Mouse (Mus musculus) retina, postnatal 7 days (tissue): ENCODE data around the gene Itgb4.

Experiments used
- DNase-seq: peaks from one replicate; pipeline ENCODE4 v3.0.0-alpha.2; 2012; ENCODE audit warnings: low read depth, low spot score

Itgb4 gene

DNA sequence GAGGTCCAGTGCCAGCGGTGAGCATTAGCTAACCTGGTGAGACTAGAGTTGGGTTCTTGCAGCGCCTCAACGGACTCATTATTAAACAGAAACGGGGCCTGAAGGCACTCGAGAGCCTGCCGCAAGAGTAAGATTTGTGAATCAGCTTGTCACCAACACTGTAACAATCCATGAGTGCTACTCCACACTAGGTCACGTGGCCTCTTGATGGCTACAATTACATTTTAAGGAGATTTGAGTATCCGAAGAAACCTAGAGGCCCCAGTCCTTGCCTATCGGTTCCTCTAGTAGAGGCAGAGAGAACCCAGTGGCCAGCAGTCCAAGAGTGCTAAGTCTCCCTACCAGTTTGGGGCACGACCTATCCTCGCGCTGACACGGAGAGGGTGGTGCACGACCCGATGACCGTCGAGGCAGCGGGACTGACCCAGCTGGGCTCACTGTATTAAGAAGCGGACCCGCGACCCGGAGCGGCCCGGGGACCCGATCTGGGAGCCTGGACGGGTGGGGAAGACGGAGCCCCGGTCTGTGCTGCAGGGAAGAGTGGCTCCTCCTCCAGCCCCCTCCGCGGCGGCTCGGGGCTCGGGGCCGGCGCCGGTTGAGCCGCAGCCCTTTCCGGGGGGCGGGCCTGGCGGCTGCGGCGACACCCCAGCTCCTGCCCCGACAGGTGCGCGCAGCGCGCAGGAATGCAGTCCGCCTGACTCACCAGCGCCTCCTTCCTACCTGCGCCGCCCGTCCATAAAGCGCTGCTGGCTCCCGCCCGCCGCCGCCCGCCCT lies at the start of gene Itgb4:
Gene Itgb4 (plus strand): TSS at position 401 of the 774 bp plus-strand sequence.
- DNase-seq: no peak

GRCm38 (mm10) chr11:115929031-115929430 lies 45.5 kb upstream of the Itgb4 start:
- no peak for DNase-seq

- no peak for DNase-seq
Measured at GRCm38 (mm10) chr11:115929818-115930217, 44.7 kb upstream of the Itgb4 start.

DNA sequence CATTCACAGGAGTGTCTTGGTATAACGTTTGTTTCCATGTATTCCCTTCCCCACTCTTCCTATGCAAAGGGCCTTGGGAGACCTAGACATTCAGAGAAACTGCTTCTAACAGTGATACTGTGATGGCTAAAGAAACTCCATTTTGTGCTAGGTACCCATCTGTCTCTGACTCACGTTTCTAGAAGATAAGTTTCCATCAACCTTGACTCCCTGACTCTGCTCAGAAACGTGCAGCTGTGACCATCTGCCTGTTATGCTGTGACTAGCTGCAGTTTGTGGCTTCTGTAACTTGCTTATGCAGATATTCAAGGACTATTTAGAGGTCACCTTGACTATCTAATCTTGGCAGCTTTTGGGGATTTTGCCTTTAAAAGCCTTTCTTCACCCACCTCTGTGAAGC lies 43.3 kb upstream of the Itgb4 start:
- DNase-seq: no peak

- DNase-seq: peak; percentile 98
Measured at GRCm38 (mm10) chr11:115933108-115933746, 41.3 kb upstream of the Itgb4 start, which contains the start of the genes Sap30bp and Recql5. TSS of gene Sap30bp (plus strand) at chr11:115933282. TSS of gene Recql5 (minus strand) at chr11:115933477.

DNA sequence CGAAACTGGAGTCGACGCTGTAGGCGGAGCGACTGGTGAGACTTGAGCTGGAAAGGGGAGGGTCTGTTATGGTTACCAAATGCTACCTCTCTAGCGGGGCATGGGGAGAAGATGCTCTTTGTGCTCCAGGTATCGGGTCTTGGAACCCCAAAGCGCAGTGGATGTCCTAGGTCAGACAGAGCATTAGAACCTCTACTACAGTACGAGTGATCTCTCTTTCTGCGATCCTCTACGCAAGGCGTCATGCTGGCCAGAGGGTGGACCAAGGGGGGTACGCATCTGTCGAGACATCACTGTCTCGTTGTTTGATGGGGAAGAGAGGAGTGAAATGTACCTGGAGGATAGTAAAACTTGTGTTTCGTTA lies 40.8 kb upstream of the Itgb4 start:
- no peak for DNase-seq

DNA sequence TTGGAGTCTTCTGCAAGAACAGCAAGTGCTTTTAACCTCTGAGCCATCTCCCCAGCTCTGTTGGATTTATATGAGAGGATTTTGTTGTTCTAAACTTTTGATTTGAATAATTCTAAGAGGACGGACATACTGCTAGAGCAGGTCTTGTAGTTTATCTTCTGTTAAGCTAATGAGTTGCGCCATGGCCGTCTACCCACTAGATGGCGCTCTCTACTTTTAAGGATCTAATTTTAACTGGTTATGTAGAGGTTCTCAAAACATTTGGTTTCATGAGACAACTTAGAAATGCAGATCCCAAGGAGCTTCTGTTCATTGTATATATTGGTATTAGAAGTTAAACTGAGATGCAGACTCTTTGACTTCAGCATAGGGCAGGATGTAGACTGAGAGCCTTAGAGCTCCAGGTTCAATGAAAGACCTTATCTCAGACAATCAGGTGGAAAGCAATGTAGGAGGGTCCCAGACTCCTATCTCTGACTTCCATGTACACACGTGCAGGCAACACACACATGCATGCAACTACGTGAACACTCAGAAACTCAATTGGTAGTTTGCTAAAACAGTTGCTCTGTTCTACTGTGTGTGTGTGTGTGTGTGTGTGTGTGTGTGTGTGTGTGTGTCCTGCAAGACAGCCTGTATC lies 34.7 kb upstream of the Itgb4 start:
- peak; percentile 62 for DNase-seq

GRCm38 (mm10) chr11:115941980-115942379 lies 32.5 kb upstream of the Itgb4 start:
- DNase-seq: no peak

- no peak for DNase-seq
Measured at GRCm38 (mm10) chr11:115945247-115945646, 29.3 kb upstream of the Itgb4 start.

GRCm38 (mm10) chr11:115946221-115946828 lies 28.2 kb upstream of the Itgb4 start:
- no peak for DNase-seq

GRCm38 (mm10) chr11:115948316-115948715 lies 26.2 kb upstream of the Itgb4 start:
- DNase-seq: no peak

DNA sequence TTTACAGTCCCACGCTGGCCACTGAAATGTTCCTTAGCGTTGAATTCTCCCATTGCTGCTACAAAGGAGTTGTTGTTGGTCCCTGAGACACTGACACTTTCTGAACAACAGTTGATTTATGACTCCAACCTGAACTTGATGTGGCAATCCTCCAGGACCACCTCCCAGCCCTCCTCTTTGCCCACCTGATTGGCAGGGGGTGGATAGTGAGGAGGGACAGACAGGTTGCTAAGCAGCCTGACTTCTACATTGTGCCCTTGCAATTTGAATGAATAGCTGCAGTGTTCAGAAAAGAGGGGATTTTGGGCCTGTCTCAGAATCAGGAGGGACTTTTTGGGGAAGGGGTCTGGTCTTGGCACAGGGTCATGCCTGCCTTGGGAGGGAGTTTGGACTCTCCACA lies 23.8 kb upstream of the Itgb4 start:
- DNase-seq: no peak

DNA sequence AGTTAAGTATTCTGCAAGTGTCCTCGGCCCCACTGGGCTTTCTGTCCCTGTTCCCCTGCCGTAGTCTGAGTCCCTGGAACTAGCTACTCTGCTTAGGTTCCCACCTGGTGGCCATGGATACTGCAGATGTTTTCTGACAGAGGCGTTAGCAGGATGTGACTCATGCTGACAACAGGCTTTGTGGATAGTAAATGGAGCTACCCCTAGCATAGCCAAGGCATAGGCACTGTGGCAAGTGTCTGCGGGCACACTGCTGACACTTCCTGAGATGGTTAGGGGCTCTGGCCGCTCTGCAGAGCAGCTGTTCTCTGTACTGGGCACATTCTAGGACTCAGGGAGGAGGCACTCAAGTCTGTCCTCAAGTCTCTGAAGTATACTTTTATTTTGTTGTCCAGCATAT lies 19.8 kb upstream of the Itgb4 start:
- DNase-seq: no peak

DNA sequence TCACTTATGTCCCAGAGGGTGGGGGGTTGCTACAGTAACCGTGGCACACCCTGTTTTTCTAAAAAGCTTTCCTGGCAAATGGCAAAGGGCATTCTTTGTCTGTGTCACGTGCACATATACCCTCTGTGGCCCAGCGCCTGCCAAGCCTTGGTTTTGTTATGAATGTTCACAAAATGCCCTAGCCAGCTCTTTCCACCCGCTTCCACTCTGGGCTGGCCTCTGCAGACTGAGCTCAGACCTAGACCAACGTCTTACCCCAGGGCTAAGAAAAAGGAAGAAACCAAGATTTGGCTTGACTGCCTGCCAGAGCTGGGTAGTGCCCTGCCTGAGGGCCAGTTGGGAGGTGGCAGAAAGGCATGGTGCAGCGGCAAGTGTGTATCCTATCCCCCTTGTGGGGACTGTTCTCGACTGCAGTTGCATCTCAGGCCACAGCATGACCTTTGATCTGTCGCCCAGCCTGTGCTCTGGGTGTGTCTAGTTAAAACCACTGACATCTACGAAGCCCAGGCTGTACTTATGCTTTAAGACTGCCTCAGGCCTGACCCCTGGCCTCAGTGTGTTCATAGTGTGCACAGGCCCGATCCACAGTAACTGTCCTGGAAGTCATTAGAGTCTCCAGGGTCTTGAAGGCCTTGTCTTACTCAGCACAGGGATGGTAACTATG lies 19.2 kb upstream of the Itgb4 start:
- no peak for DNase-seq

GRCm38 (mm10) chr11:115956453-115956852 lies 18.1 kb upstream of the Itgb4 start:
- DNase-seq: no peak

DNA sequence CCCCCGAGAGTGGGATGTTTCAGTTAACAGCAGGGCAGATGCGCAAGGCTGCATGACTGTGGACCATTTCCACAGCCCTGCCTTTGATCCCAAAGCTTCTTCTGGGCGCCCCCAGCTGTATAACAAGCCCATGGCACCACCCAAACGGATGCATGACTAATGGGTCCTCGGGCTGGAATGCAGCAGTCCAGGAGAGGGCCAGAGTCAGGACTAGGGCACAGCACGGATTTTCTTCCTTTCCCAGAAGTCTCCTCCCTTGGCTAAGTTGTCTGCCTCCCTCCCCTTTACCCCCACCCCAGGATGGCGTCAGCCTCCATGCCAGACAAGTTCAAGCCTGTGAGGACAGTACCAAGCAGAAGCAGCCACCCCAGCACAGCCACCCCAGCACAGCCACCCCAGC lies 16.5 kb upstream of the Itgb4 start:
- no peak for DNase-seq

DNA sequence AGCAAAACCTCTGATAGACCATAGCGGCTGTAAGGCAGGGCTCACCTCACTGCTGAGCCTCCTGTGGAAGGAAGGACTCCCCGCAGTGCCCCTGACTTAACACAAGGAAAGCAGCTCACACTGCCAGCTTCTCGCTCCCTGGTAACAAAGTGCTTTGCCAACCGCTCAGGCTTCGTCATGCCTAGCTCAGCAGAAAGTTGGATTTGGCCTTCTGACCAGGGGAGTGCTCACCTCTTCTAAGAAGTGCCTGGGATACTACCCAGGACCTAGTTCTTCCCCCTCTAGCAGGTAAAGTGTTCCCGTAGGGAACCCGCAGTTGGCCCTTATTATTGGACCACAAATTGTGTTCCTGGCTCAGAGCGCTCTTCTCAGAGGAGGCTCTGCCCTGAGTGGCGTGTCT lies 15.5 kb upstream of the Itgb4 start:
- DNase-seq: no peak

DNA sequence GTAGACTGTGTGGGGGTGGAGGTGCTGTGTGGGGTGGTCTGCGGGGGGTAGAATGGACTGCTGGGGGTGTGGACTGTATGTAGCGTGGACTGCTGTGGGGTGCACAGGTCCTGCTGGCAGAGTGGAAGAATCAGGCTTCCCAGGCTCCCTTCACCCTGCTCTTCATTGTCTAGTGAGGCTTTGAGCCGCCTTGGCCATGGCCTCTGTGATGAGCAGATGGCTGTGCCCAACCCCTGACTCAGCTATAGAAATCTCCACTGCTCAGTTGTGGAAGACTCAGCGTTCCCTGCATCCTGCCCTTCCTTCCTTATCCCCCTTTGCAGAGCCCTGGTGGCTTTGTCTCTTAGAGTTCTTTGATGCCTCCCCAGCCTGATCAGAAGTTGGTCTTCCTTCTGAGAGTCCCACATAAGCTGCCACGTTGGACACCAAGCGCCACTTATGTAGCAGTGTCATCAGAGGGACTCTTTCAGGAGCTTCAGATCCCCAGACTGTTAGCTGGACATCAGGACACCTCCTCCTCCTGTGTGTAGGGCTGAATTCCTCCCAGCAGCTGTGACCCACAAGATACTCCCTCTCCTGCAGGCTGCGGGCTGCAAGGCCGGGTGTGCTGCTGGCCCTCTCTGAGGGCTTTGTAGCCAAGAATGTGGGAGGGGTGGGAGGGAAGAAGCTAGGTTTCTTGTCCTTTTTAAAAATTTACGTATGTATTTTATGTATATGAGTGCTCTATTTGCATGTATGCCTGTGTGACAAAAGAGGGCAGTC lies 11.7 kb upstream of the Itgb4 start:
- DNase-seq: no peak

DNA sequence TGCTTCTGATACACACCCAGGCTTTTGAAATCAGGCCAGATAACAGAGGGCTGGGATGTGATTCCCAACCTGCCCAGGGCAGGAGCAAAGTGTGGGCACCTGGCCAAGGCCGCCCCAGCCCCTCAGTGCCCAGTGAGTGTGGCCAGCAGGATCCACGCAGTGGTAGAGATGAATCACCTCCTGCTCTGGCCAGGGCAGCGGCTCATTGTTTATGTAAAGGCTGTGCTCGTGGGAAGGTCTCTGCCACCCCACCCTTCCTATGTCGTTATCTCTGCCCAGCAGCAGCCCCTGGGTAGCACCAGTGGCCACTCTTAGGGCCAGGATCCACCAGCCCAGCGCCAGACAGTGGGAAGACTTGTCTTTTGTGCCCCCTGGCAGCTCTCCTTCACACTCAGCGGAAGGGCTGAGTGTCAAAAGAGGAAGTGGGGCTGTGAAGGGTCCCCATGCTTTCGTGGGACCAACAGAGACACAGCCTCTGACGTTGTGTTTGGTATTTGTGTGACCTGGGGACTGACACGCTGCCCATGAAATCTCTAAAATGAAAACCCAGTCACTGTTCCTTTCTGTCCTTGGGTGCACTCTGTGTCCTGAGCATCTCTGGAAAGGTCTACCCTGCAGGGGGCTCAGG lies 9.4 kb upstream of the Itgb4 start:
- DNase-seq: no peak

GRCm38 (mm10) chr11:115968731-115969405 lies 5.6 kb upstream of the Itgb4 start:
- DNase-seq: no peak
